Mouse (Mus musculus): Measurements from ENCODE around the gene Meox1. TPM values are rescaled to one million over a fixed set of nuclear protein-coding genes. Genes with fewer than 3 reads are reported as not detected.

Gene Meox1
- polyA plus RNA-seq, 1 experiment from 2014 or later, result 8.2 TPM

DNA sequence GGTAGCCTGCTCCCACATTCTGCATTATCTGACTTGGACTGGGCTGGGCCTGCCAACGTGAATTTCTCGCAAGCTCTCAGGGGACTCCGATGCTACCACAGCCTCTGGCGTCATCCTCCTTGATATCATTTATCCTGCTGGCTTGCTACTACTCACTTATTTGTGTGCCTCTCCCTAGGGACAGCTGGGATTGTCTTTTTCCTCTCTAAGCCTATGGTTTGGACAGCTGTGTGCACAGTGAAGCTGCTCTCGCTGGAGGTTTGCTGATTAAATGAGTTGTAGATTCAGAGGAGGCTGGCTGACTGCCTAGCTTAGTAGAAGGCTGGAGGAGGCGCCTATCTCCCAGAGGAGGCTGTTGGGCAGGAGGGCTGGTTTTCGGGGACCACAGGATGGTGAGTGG lies 62.2 kb downstream of the Meox1 start:
- no peaks in the 10 kb centered on the region for H3K36me3 ChIP-seq
- H3K4me3 ChIP-seq, result no peak overlapping the region
- DNase-seq (ENCODE audit: low spot score), result no peak
- peak overlapping the region; percentile 68 for H3K27ac ChIP-seq
- no peaks in the 10 kb centered on the region for H3K9me3 ChIP-seq
- peaks cover 40% of the 10 kb centered on the region for H3K4me1 ChIP-seq
- WGBS, result 50% methylated on average over 7 of the region's 7 CpGs
- H3K27me3 ChIP-seq (ENCODE audit: insufficient read depth, poor library complexity, severe bottlenecking), result no peaks in the 10 kb centered on the region

DNA sequence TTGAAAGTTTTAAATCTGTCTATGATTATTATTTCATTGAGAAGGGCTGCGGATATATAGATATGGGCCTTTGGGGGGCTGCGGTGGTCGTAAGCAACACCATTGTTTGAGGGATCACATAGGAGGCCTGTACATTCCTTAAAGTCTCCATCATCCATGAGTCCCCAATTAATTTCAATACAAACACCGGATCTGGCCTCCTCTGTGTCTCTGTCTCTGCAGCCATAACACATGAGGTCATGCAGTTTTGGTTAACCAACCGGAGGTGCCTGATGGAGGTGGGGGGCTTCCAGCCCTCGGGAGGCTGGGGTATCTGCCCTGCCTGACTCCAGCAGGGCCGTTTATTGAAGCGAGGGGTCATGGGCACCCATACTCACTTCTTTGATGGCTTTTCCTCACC lies 63.6 kb downstream of the Meox1 start:
- peaks cover 40% of the 10 kb centered on the region for H3K4me1 ChIP-seq
- no peaks in the 10 kb centered on the region for H3K9me3 ChIP-seq
- H3K4me3 ChIP-seq, result no peak overlapping the region
- no peaks in the 10 kb centered on the region for H3K36me3 ChIP-seq
- DNase-seq (ENCODE audit: low spot score), result no peak
- WGBS, result 61% methylated on average over 8 of the region's 8 CpGs
- peak overlapping the region; percentile 73 for H3K27ac ChIP-seq
- H3K27me3 ChIP-seq (ENCODE audit: insufficient read depth, poor library complexity, severe bottlenecking), result no peaks in the 10 kb centered on the region

- peak; percentile 82 for DNase-seq (ENCODE audit: low spot score)
- H3K9me3 ChIP-seq, result no peaks in the 10 kb centered on the region
- WGBS, result 16% methylated on average over 10 of the region's 10 CpGs
- no peaks in the 10 kb centered on the region for H3K27me3 ChIP-seq (ENCODE audit: insufficient read depth, poor library complexity, severe bottlenecking)
- peak overlapping the region; percentile 73 for H3K27ac ChIP-seq
- H3K4me1 ChIP-seq, result peaks cover 36% of the 10 kb centered on the region
- H3K4me3 ChIP-seq, result no peak overlapping the region
- H3K36me3 ChIP-seq, result no peaks in the 10 kb centered on the region
Observed at GRCm38 (mm10) chr11:101830112-101830511, 64.1 kb downstream of the Meox1 start.

GRCm38 (mm10) chr11:101828718-101829117 lies 65.5 kb downstream of the Meox1 start:
- peaks cover 26% of the 10 kb centered on the region for H3K4me1 ChIP-seq
- WGBS, result 84% methylated on average over 4 of the region's 4 CpGs
- no peak overlapping the region for H3K27ac ChIP-seq
- no peak for DNase-seq (ENCODE audit: low spot score)
- no peaks in the 10 kb centered on the region for H3K9me3 ChIP-seq
- H3K36me3 ChIP-seq, result no peaks in the 10 kb centered on the region
- H3K4me3 ChIP-seq, result no peak overlapping the region
- no peaks in the 10 kb centered on the region for H3K27me3 ChIP-seq (ENCODE audit: insufficient read depth, poor library complexity, severe bottlenecking)

Other genes starting within 250 kb of the Meox1 start
- gene Arl4d, start 228.8 kb downstream of the Meox1 start, polyA plus RNA-seq (2016; fragmentation: Nextera tagmentation; extraction: Ambion mirVana), result 10.3 and 10.9 TPM in 2 replicates
- 28.7 and 33.0 TPM in 2 replicates for gene Dhx8, start 161.5 kb downstream of the Meox1 start, polyA plus RNA-seq (2016; fragmentation: Nextera tagmentation; extraction: Ambion mirVana)
- 9.4 and 10.8 TPM in 2 replicates for gene Etv4, start 109.0 kb downstream of the Meox1 start, polyA plus RNA-seq (2016; fragmentation: Nextera tagmentation; extraction: Ambion mirVana)
- gene Sost, start 72.6 kb upstream of the Meox1 start, polyA plus RNA-seq (2016; fragmentation: Nextera tagmentation; extraction: Ambion mirVana), result 0.36 and 0.96 TPM in 2 replicates
- gene Cfap97d1, start 89.9 kb upstream of the Meox1 start, polyA plus RNA-seq (2016; fragmentation: Nextera tagmentation; extraction: Ambion mirVana), result not detected in 2 replicates
- gene Dusp3, start 92.6 kb upstream of the Meox1 start, polyA plus RNA-seq (2016; fragmentation: Nextera tagmentation; extraction: Ambion mirVana), result 32.3 and 47.3 TPM in 2 replicates
- gene Mpp3, start 134.1 kb upstream of the Meox1 start, polyA plus RNA-seq (2016; fragmentation: Nextera tagmentation; extraction: Ambion mirVana), result 3.4 and 5.1 TPM in 2 replicates
- gene Cd300lg, start 147.1 kb upstream of the Meox1 start, polyA plus RNA-seq (2016; fragmentation: Nextera tagmentation; extraction: Ambion mirVana), result 0.83 and 0.94 TPM in 2 replicates
- 19.0 and 20.1 TPM in 2 replicates for gene Mpp2, start 194.1 kb upstream of the Meox1 start, polyA plus RNA-seq (2016; fragmentation: Nextera tagmentation; extraction: Ambion mirVana)
- gene Ppy, start 206.9 kb upstream of the Meox1 start, polyA plus RNA-seq (2016; fragmentation: Nextera tagmentation; extraction: Ambion mirVana), result not detected in 2 replicates
- 3.0 TPM in 1 of 2 replicates, not detected in the other for gene Pyy, start 213.5 kb upstream of the Meox1 start, polyA plus RNA-seq (2016; fragmentation: Nextera tagmentation; extraction: Ambion mirVana)